Mouse (Mus musculus): ENCODE data around the gene Tnfaip1.

Gene Tnfaip1

GRCm38 (mm10) chr11:78501529-78501928, 34.6 kb downstream of the Tnfaip1 start:
- in situ Hi-C loops (cut with MboI, MseI), result no loop called here

GRCm38 (mm10) chr11:78500623-78501202, 35.4 kb downstream of the Tnfaip1 start:
- in situ Hi-C loops (cut with MboI, MseI), result no loop called here

- in situ Hi-C loops (cut with MboI, MseI), result no loop called here
These were observed 36.6 kb downstream of the Tnfaip1 start for GRCm38 (mm10) chr11:78499543-78499942.

- in situ Hi-C loops (cut with MboI, MseI), result no loop called here
These were observed 37.1 kb downstream of the Tnfaip1 start, which contains the start of gene Vtn for GRCm38 (mm10) chr11:78499004-78499403. Gene Vtn, plus strand, starts transcription at chr11:78499091.

GRCm38 (mm10) chr11:78497544-78498522, 38.3 kb downstream of the Tnfaip1 start, which contains the start of gene Sarm1:
Gene Sarm1, minus strand, starts transcription at chr11:78497754.
- in situ Hi-C loops (cut with MboI, MseI), result no loop called here

GRCm38 (mm10) chr11:78497071-78497541, 39.0 kb downstream of the Tnfaip1 start:
- in situ Hi-C loops (cut with MboI, MseI), result no loop called here

GRCm38 (mm10) chr11:78495904-78496303, 40.2 kb downstream of the Tnfaip1 start:
- in situ Hi-C loops (cut with MboI, MseI), result no loop called here

- in situ Hi-C loops (cut with MboI, MseI), result no loop called here
These were observed 45.3 kb downstream of the Tnfaip1 start for GRCm38 (mm10) chr11:78490781-78491241.

- in situ Hi-C loops (cut with MboI, MseI), result no loop called here
These were observed 48.0 kb downstream of the Tnfaip1 start for GRCm38 (mm10) chr11:78488168-78488567.

- in situ Hi-C loops (cut with MboI, MseI), result no loop called here
These were observed 52.5 kb downstream of the Tnfaip1 start for GRCm38 (mm10) chr11:78483639-78484038.

- in situ Hi-C loops (cut with MboI, MseI), result no loop called here
These were observed 60.8 kb downstream of the Tnfaip1 start for GRCm38 (mm10) chr11:78475289-78475688.

Measured in regulatory T cell (primary cell).